Mouse (Mus musculus) layer of hippocampus, adult 6 months (tissue): Measurements from ENCODE around the gene C130032M10Rik. TPM values are rescaled to one million over a fixed set of nuclear protein-coding genes. Genes with fewer than 3 reads are reported as not detected.

Source experiments
- long read RNA-seq, 2 experiments: library from polyadenylated mRNA; unstranded; transcript quantifications; one replicate each; pipeline ENCODE4 v2.0.0; 2019 to 2020
- polyA plus RNA-seq: library from polyadenylated mRNA; unstranded; fragments of <200 nt; fragmentation: Nextera tagmentation; gene quantifications from 2 replicates; pipeline ENCODE4 v1.2.3, GENCODE M21; 2021

Gene C130032M10Rik
- polyA plus RNA-seq, result 0.29 TPM in 1 of 2 replicates, not detected in the other
- long read RNA-seq, experiment 1, result 0 reads
- long read RNA-seq, experiment 2, partial matches to known transcripts, result 0 of 1 reads
- long read RNA-seq, experiment 2, other reads (novel, unspliced or antisense), result 0 of 1 reads

GRCm38 (mm10) chr9:114515364-114515763 is at the start of gene C130032M10Rik:
Gene C130032M10Rik (plus strand): TSS chr9:114515697.

GRCm38 (mm10) chr9:114504816-114505215 is 10.7 kb upstream of the C130032M10Rik start, which contains the start of gene Ccr4:
Gene Ccr4 (minus strand): TSS chr9:114504916.

GRCm38 (mm10) chr9:114563761-114564606 is 48.5 kb downstream of the C130032M10Rik start, which contains the start of gene Trim71:
Gene Trim71 (minus strand): TSS chr9:114564369.

Other genes starting within 250 kb of the C130032M10Rik start
- 0.43 TPM in 1 of 2 replicates, not detected in the other for gene Bcl2a1c, start 185.6 kb upstream of the C130032M10Rik start, polyA plus RNA-seq
- 12.8 and 14.5 TPM in 2 replicates for gene Crtap, start 125.0 kb upstream of the C130032M10Rik start, polyA plus RNA-seq
- 20.1 and 23.6 TPM in 2 replicates for gene Glb1, start 114.6 kb upstream of the C130032M10Rik start, polyA plus RNA-seq
- gene Tmppe, start 114.6 kb upstream of the C130032M10Rik start, polyA plus RNA-seq, result 3.6 and 4.1 TPM in 2 replicates
- gene Ccr4, start 10.8 kb upstream of the C130032M10Rik start, polyA plus RNA-seq, result not detected in 2 replicates
- 0.15 and 0.19 TPM in 2 replicates for gene Trim71, start 48.7 kb downstream of the C130032M10Rik start, polyA plus RNA-seq
- 25.0 and 25.4 TPM in 2 replicates for gene Cnot10, start 124.5 kb downstream of the C130032M10Rik start, polyA plus RNA-seq
- gene Dync1li1, start 173.1 kb downstream of the C130032M10Rik start, polyA plus RNA-seq, result 78.0 and 87.8 TPM in 2 replicates
- gene Cmtm6, start 215.4 kb downstream of the C130032M10Rik start, polyA plus RNA-seq, result 19.8 and 20.5 TPM in 2 replicates